Mouse (Mus musculus): ENCODE measurements around the gene Nr2c1.

Gene Nr2c1

DNA sequence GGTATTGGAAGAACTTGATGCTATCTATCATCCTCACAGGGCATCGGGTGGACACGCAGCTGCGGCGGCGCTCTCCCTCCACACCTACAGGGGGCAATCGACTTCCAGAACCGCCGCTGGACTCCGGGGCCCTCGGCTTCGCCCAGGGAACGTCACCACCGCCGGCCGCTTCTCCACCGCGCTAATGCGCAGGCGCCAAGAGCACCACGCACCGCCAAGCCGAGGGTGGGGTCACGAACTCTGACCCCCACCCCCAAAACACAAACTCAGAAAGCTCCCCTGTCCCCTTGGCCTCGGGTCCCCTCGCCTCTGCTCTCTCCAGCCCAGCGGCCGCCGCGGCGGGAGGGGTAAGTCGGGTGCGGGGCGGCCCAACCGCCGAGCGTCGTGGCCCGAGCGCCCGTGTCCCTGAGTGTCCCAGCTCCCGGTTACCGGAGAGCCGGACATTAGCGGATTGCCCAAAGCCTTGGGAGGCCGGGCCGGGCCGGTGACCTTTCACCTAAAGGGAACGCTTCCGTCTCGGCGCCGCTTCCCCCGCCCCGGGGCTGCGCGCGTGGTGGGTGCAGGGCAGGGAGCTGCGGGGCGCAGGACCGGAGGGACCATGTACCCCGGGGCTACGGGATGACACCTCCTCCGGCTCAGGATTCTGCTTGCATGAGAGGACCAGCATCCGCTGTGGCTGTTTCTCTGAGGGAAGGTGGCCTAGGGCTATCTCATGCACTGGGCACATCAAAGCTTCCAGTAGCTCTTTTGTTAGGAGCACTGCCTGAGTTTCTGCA, at the start of gene Nr2c1:
Gene Nr2c1 (plus strand): TSS at position 268 of the 776 bp plus-strand sequence.
- DNase-seq, result peak; percentile 86

DNA sequence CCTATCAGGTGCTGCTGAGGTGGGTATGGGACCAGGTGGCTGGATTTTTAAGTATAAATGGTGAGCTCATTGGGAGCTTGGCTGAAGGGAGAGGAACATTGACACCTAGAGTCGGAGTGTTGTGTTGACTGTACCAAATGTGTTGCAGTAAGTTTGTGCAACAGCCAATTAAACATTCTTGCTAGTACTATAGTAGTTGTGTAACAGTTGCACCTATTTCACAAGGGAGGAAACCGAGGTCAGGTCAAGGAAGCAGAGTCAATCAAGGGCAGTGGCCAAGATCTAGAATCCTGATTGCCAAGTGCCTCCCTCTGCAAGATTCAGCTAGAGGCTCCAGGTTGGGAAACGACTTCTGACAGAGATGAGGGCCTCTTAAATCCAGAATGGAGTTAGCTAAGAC, 49.7 kb upstream of the Nr2c1 start:
- no peak for DNase-seq

DNA sequence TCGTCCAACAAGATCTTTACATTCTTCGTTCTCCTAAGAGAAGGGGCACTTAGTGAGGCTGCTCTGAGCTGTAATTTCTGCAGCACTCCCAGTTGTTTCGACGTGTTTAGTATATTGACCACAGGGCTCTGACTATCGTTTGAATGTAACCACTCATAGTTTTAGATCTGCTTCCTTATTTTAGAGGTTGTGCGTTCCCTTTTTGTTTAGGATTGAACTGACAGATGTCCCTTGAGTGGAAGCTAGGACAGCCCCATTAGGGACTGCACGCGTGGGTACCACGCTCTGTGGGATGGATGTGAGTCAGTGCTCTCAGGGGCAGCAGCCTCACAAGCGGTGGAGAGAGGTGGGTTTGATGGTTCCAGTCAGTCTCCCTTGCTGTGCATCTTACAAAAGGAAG, 42.3 kb upstream of the Nr2c1 start:
- DNase-seq, result no peak

DNA sequence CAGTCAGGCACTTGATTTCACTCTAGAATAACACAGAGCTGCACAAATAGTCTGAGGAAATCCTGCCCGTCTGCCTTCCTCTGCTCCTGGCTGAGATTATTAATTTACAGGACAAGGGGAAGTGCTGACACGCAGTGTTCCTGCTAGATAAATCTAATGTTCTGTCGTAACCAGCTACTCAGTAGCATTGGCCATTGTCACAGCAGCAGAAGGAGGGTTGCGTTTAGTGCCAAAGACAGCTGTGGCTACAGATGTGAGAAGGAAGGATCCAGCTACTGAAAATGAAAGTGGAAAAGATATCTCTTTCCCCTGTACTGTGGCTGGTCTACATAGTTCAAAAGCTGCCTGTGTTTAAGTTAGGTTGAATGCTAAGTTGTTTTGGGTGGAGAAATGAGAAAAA, 40.7 kb upstream of the Nr2c1 start:
- DNase-seq, result no peak

DNA sequence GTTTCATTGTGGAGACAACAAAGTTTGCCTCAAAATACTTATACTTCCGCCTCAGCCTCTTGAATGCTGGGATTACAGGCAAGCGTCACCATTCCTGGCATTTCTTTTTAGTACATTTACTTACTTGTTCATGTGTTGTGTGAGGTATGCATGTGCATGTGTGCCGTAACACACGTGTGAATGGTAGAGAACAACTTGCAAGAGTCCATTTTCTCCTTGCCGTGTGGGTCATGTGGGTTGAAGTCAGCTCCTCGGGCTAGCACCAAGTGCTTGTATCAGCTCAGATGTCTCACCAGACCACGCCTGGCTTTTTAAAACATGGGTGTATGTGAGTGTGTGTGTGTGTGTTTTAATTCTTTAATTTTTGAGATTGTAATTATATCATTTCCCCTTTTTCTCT, 40.2 kb upstream of the Nr2c1 start:
- DNase-seq, result no peak

DNA sequence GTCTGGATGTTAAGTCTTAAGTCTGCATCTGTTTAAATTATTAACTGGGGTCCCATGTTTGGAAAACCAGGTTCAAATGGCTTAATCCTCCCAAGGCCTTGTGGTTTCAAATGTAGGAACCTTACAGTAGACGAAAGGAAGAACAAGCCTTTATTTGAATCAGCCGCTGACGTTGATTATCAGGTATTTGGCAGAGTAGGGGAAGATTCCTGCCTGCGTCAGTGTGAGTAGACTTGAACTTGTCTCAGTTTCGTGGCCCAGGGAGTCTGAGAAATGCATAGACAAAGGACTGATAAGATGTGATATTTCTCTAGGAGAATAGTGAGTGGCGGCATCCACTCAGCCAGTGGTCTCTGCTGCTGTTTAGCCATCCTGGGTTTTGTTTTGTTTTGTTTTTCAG, 39.0 kb upstream of the Nr2c1 start:
- no peak for DNase-seq

DNA sequence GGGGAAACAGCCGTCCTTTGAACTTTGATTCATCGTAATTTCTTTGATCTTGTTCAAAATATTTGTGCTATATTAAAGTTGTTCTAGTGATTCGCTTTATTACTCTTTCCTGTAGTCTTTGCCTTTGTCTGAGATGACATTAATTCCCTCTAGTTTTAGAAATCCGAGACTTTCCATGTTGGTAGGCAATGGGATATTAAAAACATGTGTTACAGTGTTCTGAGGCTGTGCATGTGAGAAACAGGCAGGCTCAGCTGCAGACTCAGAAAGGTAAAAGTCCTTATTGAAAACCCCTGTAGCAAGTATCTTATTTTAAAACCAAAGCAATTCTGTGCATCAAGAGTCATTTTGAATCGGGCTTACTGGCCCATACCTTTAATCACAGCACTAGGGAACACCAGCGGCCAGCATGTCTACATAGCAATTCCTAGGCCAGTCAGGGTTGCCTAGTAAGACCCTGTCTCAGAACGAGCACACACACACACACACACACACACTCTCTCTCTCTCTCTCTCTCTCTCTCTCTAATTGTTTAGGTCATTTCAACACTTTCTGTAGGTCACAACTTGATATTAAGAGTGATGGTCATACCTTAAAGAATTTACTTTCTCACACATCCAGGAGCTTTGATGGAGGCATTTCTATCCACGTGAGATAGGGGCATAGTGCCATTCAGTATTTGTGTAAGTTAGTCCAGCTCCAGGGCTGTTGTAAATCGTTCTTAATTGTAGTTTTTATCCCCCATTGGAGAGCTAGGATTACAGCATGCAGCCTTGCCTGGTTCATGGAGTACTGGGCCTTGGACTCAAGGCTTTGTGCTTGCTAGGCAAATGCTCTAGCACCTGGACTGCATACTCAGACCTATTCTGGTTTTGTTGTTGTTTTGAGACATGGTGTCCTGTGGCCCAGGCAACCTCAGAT, 36.7 kb upstream of the Nr2c1 start:
- no peak for DNase-seq

DNA sequence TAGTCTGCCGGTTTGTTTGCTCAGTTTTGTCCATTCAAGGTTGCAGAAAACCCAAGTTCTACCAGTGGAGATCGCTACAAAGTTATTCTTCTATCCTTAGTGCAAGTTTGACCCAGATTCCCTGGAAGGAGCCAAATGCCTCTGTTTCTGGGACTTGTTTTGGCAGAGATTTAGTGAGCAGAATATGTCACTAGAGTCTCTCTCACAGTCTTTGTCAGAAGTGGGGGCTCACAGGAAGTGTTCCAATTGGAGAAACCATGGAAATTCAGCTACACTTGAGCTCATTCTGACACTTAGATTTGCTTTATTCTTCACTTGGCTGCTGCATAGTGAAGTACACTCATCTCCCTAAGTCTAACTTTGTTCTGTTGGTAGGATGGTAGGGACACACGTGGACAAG, 35.6 kb upstream of the Nr2c1 start:
- no peak for DNase-seq

DNA sequence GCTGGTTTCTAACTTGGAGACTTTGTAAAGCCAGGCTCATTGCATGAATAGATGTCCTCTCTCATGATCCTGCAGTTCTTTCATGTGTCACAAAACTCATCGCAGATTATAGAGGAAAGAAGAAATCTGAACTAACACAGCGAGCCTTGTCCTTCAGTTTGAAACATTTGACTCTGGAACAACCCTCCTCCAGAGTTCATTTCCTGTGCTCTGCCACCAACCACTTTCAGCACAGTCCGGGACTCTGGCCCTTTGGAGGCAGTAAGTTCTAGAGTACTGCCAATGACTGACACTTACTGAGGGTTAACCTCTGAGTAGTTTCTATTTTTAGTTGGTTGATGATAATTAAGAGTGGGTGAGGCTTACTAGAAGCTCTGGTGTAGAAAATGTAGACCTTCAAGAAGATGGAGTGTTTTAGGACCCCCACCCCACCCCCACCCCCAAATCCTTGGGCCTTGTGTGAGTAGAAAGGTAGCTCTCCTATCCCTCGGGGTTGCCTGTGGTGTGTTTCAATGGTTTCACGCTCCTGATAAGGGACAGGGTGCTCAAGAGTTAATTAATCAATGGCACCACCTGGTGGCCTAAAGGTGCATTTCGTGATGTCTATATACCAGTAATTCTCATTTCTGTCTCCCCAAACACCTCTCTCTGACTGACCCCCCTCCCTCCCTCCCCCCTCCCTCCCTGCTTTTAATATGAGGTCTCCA, 31.8 kb upstream of the Nr2c1 start:
- peak; percentile 85 for DNase-seq

DNA sequence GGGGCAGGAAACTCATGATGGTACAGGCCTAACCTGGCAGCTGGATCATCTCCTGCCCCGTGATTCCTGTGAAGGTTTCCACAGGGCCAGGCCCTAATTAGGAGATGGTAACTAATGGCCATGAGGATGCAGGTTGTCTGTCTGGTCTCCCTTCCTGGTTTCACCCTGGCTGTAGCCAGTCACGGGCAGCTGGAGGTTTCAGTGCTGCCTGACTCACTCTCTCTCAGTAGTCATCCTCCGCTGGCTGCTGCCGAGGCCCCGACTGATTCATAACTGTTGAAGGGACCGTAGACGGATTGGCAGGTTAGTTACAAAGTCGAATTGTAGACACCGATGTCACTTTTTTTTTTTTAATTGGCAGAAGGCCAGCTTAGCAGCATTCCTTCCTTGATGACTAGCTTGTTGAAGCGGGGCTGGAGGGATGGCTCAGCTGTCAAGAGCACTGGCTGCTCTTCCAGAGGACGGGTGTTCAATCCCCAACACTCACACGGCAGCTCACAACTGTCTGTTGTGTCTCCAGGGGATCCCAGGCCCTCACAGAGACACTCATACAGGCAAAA, 31.0 kb upstream of the Nr2c1 start:
- no peak for DNase-seq

DNA sequence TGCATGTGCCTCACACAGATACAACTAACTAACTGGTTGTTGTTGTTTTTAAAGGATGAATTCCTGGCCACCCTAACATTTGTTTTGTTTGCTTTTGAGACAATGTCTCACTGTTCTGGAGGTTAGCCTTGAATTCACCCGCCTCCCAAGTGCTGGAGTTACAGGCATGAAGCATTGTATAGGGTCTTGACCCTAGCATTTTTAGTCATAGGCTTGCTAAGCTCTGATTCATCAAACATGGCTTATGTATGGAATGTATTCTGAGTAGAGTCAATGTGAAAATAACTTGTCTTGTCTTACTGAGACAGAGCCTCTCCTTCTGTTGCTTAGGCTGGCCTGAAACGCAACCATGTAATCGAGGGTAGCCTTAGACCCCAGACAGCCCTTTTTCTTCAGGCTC, 29.9 kb upstream of the Nr2c1 start:
- DNase-seq, result no peak

DNA sequence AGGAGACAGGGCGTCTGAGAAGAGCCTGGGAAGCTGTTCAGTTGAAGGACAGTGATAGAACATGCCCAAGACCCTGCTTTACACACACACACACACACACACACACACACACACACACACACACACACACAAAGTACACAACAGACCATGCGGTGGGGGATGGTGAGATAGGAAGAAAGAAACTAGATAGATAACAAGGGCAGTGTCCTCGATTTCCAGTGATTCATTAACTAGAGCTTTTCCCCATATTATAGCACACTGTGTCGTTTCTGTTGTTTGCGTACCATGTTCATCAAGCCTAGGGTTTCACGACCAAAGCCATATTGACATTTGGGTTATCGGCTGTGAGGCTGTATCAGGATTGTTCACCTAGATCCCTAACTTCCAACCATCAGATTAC, 28.8 kb upstream of the Nr2c1 start:
- peak; percentile 18 for DNase-seq

DNA sequence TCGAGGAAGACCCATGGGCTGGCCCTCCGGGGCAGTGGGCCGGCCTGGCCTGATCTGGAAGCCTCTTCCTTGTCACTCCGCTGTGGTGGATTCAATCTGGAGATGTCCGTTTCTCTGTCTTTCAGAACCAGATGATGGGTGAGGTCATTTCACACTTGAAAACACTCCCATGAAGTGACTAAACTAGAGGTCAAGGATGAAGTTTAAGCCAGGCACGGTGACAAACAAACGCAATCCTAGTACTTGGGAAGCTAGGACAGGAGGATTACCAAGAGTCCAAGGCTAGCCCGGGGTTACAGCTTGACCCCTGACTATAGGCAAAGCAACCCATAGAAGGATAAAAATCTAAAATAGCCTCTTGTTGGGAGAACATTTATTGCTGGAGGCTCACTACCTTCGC, 27.1 kb upstream of the Nr2c1 start:
- no peak for DNase-seq

DNA sequence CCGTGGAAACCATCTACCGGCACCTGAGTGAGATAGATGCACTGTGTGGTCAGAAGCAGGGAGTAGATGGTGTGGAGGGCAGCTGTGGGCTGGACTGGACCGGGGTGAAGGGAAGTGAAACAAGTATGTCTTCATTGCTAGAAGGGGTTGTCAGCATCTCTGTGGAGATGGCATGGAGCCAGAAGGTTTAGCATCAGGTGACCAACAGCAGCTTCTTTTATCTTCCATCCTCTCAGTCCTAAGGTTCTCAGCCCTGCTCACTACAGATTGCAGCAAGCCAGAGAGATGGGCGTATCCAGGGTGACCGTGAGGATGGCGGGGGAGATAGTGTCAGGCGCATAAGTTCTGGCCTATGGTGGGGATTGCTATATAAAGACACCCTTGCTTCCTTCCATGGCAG, 25.2 kb upstream of the Nr2c1 start:
- DNase-seq, result peak; percentile 62

DNA sequence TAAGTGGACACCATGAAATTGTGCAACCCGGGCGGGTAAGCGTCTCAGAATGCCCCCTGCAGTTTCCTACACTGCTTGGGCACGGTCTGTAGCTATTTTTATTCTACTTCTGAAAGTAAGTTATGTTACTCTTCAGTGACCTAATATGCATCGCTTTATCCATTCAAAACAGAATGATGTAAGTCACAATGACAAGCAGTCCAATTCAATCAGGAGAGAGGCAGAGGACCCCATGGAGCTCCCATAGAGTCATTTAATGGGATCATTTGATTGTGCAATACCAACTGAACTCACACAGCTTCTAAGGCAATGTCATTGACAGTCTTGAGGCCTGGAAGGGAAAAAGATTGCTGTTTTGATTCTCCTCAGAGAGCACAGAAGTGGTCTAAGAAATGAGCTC, 24.2 kb upstream of the Nr2c1 start:
- DNase-seq, result no peak

DNA sequence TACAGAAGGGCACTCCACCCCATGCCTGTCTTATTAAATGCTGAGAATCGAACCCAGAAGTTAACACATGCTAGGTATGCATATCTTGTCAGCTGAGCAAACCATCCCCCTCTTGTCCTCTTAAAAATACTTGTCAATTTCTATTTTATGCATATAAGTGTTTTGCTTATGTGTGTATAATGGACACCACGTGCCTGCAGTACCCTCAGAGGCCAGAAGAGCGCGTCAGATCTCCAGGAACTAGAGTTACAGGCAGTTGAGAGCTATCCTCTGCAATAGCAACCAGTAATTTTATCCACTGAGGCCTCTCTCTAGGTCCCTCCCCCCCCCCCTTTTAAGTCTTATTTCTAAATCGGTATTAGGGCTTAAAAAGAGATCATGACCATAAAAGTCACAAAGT, 23.4 kb upstream of the Nr2c1 start:
- peak; percentile 36 for DNase-seq

DNA sequence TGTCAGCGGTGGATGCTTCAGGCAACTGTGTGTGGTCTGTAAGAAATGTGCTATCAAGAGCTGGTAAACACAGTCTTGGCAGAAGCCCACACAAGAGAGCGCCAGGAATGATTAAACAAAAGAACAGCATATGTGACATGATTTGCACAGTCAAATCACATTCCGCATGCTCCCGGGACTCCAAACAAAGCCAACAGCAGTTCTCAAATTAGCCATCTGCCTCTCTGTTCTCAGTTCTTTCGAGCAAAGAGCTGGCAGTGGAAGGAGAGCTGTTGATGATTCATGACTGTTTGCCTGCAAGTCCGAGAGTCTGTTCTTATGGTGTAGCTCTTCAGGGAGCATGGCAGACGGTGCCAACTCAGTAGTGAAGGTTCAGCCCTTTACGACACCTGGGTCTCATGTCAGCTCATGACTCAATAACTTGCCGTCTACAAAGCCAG, 18.1 kb upstream of the Nr2c1 start:
- no peak for DNase-seq

DNA sequence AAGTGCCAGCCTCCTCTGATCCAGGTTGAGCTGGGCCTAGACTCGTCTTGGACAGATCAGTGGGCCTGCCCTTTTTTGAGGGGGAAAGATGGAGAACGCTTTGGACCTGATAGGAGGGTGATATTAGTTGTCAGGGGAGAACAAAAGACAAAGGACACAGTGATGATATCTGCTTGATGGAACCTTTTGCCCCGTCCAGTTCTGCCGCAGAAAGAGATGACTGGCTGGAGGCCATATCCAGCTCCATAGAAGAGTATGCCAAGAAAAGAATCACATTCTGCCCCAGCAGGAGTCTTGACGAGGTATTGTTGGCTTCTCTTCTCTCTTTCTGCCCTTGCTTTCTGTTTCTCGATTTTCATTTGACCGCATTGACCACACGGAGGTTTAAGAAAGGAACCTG, 14.7 kb upstream of the Nr2c1 start:
- no peak for DNase-seq

DNA sequence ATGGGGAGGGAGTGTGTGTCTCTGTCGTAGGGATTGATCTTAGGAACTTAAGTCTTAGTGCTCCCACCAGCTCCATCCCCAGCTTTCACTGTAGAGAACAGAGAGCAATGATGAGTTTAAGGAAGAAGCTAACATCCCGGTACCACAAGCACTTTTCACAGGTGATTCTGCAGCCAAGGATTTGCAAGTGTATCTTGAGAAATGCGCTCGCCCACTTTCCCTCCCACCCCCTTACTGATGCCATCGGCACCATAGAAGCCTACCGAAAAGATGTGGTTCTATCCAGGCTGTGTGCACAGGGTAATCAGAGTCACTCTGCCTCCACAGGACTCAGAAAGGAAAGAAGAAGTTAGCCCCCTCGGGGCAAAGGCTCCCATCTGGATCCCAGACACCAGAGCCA, 14.1 kb upstream of the Nr2c1 start:
- DNase-seq, result no peak

DNA sequence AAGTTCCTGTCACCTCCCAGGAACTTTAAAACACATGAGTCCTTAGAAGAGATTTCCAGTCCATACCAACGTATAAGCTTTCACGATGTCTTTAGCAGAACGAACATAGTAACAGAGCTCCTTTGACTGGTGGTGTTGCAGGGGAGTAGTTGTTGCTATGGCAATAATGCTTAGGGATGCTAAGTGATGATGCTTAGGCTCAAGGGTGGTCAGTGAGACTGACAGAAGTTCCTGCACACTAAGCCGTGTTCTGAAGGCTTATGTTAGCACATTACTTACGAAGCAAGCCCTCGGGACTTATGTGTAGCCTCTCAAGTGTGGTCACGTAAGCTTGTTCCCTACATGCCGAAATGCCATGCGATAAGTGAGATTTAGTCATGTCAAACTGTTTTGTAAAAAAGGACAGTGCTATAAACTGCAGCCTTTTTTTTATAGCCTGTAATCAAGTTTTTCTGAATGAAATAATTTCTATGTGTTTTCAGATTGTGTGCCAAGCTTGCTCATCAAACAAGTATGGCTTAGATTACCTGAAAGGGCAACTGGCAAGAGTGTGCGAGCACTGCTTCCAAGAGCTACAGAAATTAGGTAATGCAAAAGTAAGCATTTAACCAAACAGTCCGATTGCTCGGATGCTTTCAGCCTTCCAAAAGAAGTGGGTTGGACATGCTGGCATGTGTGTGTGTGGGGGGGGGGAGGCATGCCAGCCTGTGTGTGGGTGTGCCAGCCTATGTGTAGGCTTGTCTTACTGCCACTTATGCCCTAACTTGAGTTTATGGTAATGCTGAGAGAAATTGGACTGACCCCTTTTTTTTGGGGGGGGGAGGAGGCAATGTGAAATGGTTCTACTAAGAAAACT, 13.1 kb upstream of the Nr2c1 start:
- DNase-seq, result no peak

DNA sequence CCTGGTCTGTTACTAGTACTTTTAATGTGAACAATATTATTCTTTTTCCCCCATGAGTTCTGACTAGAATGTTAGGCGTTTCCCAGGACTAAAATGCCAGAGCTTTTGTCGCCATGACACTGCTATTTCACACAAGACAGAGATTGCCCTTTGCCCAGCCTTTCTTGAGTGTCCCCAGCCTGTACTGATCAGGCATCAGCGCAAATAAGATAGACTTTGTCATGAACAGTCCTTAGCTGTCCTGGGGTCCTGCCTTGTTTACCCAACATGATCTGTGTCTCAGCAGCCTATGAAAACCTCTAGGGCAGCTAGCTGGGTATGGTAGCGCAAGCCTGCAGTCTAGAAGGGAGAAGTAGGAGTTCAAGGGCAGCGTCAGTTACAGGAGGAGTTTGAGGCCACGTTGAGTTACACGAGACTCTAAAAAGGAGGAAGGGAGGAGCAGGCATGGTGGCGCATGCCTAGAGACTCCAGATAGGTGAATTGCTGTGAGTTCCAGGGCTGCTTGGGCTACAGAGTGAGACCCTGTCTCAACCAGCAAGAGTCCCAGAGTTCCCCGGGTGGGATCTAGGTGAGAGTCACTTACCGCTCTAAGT, 8.8 kb upstream of the Nr2c1 start:
- DNase-seq, result no peak

All from liver (tissue).